Mouse (Mus musculus) neural tube, embryonic 15.5 days (tissue): Measurements from ENCODE around the gene OR5BS1P. TPM values are rescaled to one million over a fixed set of nuclear protein-coding genes. Genes with fewer than 3 reads are reported as not detected.

Source experiments
- ATAC-seq: fragments of 200-750 bp; cut with Nextera tagmentation; 2 replicates; pipeline ENCODE4 v1.8.0; 2017; ENCODE audit warnings: mild to moderate bottlenecking, moderate TSS enrichment, moderate library complexity; ENCODE audit not compliant: low FRiP score
- H3K27ac ChIP-seq: fragments of 300-500 bp; sonication (generic); replicated peaks from 2 replicates; pipeline ENCODE4 v1.5.1; 2015; ENCODE audit warnings: mild to moderate bottlenecking, inconsistent platforms
- H3K27me3 ChIP-seq: fragments of 300-500 bp; sonication (generic); replicated peaks from 2 replicates; pipeline ENCODE4 v1.6.1; 2015; ENCODE audit warnings: inconsistent platforms
- H3K36me3 ChIP-seq: fragments of 300-500 bp; sonication (generic); 2 replicates; pipeline ENCODE4 v1.6.1; 2015; ENCODE audit warnings: inconsistent platforms
- H3K4me1 ChIP-seq: fragments of 300-500 bp; sonication (generic); 2 replicates; pipeline ENCODE4 v1.6.1; 2015; ENCODE audit warnings: inconsistent platforms
- H3K4me2 ChIP-seq: fragments of 300-500 bp; sonication (generic); 2 replicates; pipeline ENCODE4 v1.6.1; 2015; ENCODE audit warnings: inconsistent platforms, mild to moderate bottlenecking, moderate library complexity
- H3K4me3 ChIP-seq: fragments of 300-500 bp; sonication (generic); replicated peaks from 2 replicates; pipeline ENCODE4 v1.5.1; 2015; ENCODE audit warnings: mild to moderate bottlenecking, inconsistent platforms
- H3K9ac ChIP-seq: fragments of 300-500 bp; sonication (generic); replicated peaks from 2 replicates; pipeline ENCODE4 v1.6.1; 2015; ENCODE audit warnings: mild to moderate bottlenecking, inconsistent platforms
- H3K9me3 ChIP-seq: fragments of 300-500 bp; sonication (generic); replicated peaks from 2 replicates; pipeline ENCODE4 v1.6.1; 2016; ENCODE audit warnings: inconsistent platforms
- WGBS: fragments of 180-500 bp; shearing (Covaris S2); methylation state at CpG from one replicate; pipeline ENCODE4 v1.1.7; 2015; ENCODE audit warnings: mixed read lengths; 5-methylcytosine and 5-hydroxymethylcytosine counted together
- polyA plus RNA-seq: library from polyadenylated mRNA; unstranded; fragments of >200 nt; fragmentation: Nextera tagmentation; extraction: Ambion mirVana; gene quantifications from 2 replicates; pipeline ENCODE4 v1.2.1, GENCODE M21; 2015

OR5BS1P gene
- polyA plus RNA-seq, 1 experiment from 2014 or later: not detected

DNA sequence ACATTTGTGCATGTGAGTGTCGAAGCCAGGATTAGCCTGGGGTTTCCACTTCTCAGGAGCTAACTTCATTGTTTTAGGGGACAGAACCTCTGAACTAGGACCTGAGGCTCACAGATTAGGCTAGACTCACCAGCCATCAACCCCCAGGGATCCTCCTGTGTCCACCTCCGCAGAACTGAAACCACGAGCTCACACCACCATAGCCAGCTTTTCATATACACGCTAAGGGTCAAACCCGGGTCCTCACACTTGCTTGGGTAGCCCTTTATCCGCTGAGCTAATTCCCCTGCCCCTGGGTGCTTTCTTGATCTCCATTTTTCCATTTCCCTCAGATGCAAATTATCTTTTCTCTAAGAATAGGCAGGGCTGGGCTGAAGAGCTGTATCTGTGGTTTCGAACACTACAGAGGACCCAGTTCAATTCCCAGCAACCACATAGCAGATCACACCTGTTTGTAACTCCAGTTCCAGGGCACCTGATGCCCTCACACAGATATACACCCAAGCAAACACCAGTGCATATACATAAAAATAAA lies 9.9 kb downstream of the OR5BS1P start:
- Histone ChIP-seq H3K9ac (no peak overlapping the region), H3K27me3 (no peaks in the 10 kb centered on the region), H3K4me1 (no peaks in the 10 kb centered on the region), H3K4me2 (no peak overlapping the region), H3K9me3 (no peaks in the 10 kb centered on the region), H3K4me3 (no peak overlapping the region), H3K36me3 (no peaks in the 10 kb centered on the region), H3K27ac (no peak overlapping the region)
- ATAC-seq: no peak
- WGBS: 77% methylated on average over 7 of the region's 7 CpGs

DNA sequence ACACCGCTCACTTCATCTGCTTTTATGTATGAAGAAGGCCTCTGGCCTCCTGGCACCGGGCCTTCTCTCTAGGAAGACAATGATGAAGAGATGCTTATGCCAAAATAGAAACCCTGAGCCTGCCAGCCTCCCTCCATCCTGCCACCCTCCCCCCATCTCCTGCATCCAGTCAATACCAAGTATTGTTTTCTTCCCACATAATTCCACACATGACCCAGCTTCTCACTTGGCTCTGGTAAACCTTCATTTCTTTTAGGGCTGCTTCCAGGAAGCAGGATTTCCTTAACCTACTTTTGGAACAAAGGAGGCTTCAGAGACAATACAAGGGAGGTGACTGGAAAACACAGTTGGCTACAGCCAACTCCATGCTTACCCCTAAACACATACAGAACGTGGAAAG lies 13.0 kb downstream of the OR5BS1P start, which contains the start of gene Lalba:
Gene Lalba (minus strand): TSS at position 21 of the 400 bp plus-strand sequence.
- ATAC-seq: no peak
- no peaks in the 10 kb centered on the region for H3K27me3 ChIP-seq
- H3K27ac ChIP-seq: no peak within 1 kb of the TSS
- 70% methylated on average over 3 of the region's 3 CpGs for WGBS
- H3K9me3 ChIP-seq: no peaks in the 10 kb centered on the region
- no peak within 1 kb of the TSS for H3K9ac ChIP-seq
- H3K4me2 ChIP-seq: no peak within 1 kb of the TSS
- no peaks in the 10 kb centered on the region for H3K4me1 ChIP-seq
- H3K36me3 ChIP-seq: no peaks in the 10 kb centered on the region
- no peak within 1 kb of the TSS for H3K4me3 ChIP-seq

GRCm38 (mm10) chr15:98483907-98484886 lies 14.5 kb downstream of the OR5BS1P start:
- Histone ChIP-seq H3K36me3 (no peaks in the 10 kb centered on the region), H3K9me3 (no peaks in the 10 kb centered on the region), H3K27ac (no peak overlapping the region), H3K4me3 (no peak overlapping the region), H3K9ac (no peak overlapping the region), H3K4me2 (no peak overlapping the region), H3K4me1 (no peaks in the 10 kb centered on the region), H3K27me3 (no peaks in the 10 kb centered on the region)
- no peak for ATAC-seq
- WGBS: 73% methylated on average over 18 of the region's 18 CpGs

DNA sequence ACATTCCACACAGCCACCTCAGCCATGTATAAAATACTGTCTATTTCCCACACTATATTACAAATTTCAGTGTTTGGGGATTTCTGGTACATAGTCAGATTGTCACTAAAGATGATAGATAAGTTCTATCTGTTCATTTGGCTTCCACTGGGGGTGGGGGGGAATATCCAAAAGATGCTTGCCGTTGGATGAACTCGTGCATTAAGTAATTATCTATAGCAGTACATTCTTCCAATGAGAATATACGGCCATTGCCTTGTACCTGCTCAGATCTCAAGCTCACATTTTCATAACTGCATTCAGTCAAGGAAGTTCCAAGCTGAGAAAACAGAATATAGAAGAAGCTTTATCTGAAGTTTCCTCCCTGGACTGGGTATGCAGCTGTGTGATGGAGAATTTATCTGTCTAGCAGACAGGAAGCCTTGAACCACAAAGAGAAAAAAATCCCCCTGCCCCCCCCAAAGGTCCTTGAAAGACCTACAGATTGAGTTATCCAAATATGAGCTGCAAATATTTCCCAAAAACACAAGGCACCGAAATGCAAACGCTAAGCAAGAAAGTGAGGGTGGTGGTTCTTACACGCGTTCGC lies 16.8 kb downstream of the OR5BS1P start:
- Histone ChIP-seq H3K9me3 (no peaks in the 10 kb centered on the region), H3K4me2 (no peak overlapping the region), H3K27ac (no peak overlapping the region), H3K4me3 (no peak overlapping the region), H3K9ac (no peak overlapping the region), H3K36me3 (no peaks in the 10 kb centered on the region), H3K4me1 (no peaks in the 10 kb centered on the region), H3K27me3 (no peaks in the 10 kb centered on the region)
- ATAC-seq: no peak
- 94% methylated on average over 8 of the region's 8 CpGs for WGBS

GRCm38 (mm10) chr15:98491332-98491731 lies 21.6 kb downstream of the OR5BS1P start:
- Histone ChIP-seq H3K9ac (no peak overlapping the region), H3K27me3 (no peaks in the 10 kb centered on the region), H3K4me1 (no peaks in the 10 kb centered on the region), H3K4me2 (no peak overlapping the region), H3K27ac (no peak overlapping the region), H3K36me3 (no peaks in the 10 kb centered on the region), H3K4me3 (no peak overlapping the region), H3K9me3 (no peaks in the 10 kb centered on the region)
- no peak for ATAC-seq
- WGBS: 87% methylated on average over 2 of the region's 2 CpGs

DNA sequence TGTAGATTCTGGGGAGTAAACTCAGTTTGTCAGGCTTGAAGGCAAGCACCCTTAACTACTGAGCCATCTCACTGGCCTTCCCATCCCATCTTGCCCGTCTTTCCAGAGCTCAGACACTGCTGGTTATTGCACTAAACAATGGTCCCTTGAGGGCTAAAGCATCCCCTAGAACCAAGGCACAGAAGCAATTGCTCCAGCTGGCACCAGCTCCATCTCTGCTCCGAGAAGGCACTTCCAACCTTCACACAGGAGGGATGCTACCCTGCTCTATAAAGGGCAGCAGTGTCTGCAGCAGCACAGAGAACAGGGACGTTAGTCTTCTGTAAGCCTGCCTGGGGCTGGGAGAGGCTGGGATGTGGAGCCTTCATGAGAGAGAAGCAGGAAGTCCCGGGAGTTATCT lies 22.4 kb downstream of the OR5BS1P start, which contains the start of gene Olfr279:
Gene Olfr279 (plus strand): TSS at position 301 of the 400 bp plus-strand sequence.
- no peaks in the 10 kb centered on the region for H3K9me3 ChIP-seq

GRCm38 (mm10) chr15:98497631-98498030 lies 27.9 kb downstream of the OR5BS1P start:
- Histone ChIP-seq H3K27ac (no peak overlapping the region), H3K9me3 (no peaks in the 10 kb centered on the region), H3K4me2 (no peak overlapping the region), H3K27me3 (no peaks in the 10 kb centered on the region), H3K4me1 (no peaks in the 10 kb centered on the region), H3K9ac (no peak overlapping the region), H3K36me3 (no peaks in the 10 kb centered on the region), H3K4me3 (no peak overlapping the region)
- no peak for ATAC-seq
- WGBS: 92% methylated on average over 17 of the region's 17 CpGs

More for the DNA sequence above, 22.4 kb downstream of the OR5BS1P start, which contains the start of gene Olfr279:
- no peak for ATAC-seq
- Histone ChIP-seq H3K27me3 (no peaks in the 10 kb centered on the region), H3K27ac (no peak within 1 kb of the TSS), H3K4me1 (no peaks in the 10 kb centered on the region), H3K4me3 (no peak within 1 kb of the TSS), H3K9ac (no peak within 1 kb of the TSS), H3K36me3 (no peaks in the 10 kb centered on the region), H3K4me2 (no peak within 1 kb of the TSS)
- WGBS: 58% methylated on average over 4 of the region's 4 CpGs

DNA sequence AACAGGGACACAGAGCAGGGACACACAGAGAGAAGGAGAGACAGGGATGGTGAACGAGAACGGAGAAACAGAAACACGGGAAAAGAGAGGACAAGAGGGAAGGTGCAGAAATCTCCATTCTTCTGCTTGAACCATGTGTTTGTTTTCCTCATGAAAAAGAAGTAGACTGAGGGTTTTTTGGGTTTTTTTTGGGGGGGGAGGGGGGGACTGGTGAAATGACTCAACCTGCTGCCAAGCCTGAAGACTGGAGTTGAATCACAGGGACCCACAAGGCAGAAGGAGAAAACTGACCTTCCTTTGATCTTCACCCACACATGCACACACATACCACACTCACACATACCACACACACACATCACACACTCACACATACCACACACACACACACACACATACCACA lies 33.6 kb downstream of the OR5BS1P start:
- Histone ChIP-seq H3K27me3 (no peaks in the 10 kb centered on the region), H3K9me3 (no peaks in the 10 kb centered on the region), H3K9ac (no peak overlapping the region), H3K4me1 (peaks cover 2% of the 10 kb centered on the region), H3K36me3 (no peaks in the 10 kb centered on the region), H3K27ac (no peak overlapping the region), H3K4me2 (no peak overlapping the region), H3K4me3 (no peak overlapping the region)
- WGBS: 88% methylated on average over 3 of the region's 3 CpGs
- ATAC-seq: no peak

DNA sequence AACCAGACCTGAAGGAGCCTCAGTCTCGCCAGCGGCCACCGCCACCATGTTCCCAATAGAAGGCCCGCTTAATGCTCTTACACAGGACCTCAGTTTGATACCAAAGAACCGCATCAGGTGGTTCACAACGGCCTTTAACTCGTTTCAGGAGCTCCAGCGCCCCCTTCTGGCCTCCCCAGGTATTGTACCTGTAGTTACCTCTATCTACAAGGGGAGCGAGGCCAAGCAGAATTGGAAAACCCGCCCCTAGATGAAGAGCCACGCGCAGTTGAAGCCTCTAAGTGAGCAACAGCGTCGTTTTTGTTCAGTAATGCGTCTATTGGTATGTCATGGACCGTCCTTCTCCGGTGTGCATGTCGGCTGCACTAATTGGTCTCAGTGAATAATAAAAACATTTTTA lies 34.8 kb downstream of the OR5BS1P start:
- no peak overlapping the region; the same call in 1 of the 2 replicates for H3K4me2 ChIP-seq
- no peaks in the 10 kb centered on the region for H3K36me3 ChIP-seq
- no peak overlapping the region for H3K4me3 ChIP-seq
- ATAC-seq: no peak
- 10% methylated on average over 18 of the region's 18 CpGs for WGBS
- no peaks in the 10 kb centered on the region for H3K27me3 ChIP-seq
- no peaks in the 10 kb centered on the region for H3K9me3 ChIP-seq
- H3K9ac ChIP-seq: no peak overlapping the region
- peaks cover 2% of the 10 kb centered on the region for H3K4me1 ChIP-seq
- H3K27ac ChIP-seq: no peak overlapping the region

DNA sequence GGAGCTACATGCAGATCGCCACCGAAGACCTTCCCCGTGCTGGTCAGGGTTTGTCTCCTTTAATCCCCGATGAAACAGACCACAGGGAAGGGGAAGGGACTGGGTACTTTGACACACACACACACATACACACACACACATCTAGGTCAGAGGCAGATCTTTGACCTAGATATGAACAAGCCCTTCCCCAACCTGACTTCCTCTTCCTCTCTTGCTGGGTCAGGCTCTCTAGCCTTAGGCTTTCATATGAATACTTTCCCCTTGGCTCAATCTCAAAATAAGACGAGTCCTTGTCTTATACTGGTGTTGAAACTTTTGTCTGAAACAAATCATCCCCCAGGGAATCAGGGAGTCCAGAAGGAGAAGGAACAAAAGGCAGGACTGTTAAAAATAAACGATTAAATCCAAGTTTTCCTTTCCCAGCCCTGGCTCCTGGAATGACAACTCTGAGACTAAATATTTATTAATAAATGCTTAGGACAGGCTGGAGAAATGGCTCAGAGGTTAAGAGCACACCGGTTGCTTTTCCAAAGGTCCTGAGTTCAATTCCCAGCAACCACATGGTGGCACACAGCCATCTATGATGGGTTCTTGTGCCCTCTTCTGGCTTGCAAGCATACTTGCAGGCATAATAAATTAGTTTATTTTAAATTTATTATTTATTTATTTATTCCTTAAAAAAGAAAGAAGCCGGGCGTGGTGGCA lies 36.7 kb downstream of the OR5BS1P start:
- no peak overlapping the region for H3K4me2 ChIP-seq
- no peaks in the 10 kb centered on the region for H3K27me3 ChIP-seq
- H3K27ac ChIP-seq: no peak overlapping the region
- peaks cover 9% of the 10 kb centered on the region for H3K4me1 ChIP-seq
- no peaks in the 10 kb centered on the region for H3K36me3 ChIP-seq
- 88% methylated on average over 9 of the region's 9 CpGs for WGBS
- H3K4me3 ChIP-seq: no peak overlapping the region
- no peak for ATAC-seq
- no peak overlapping the region for H3K9ac ChIP-seq
- H3K9me3 ChIP-seq: no peaks in the 10 kb centered on the region

DNA sequence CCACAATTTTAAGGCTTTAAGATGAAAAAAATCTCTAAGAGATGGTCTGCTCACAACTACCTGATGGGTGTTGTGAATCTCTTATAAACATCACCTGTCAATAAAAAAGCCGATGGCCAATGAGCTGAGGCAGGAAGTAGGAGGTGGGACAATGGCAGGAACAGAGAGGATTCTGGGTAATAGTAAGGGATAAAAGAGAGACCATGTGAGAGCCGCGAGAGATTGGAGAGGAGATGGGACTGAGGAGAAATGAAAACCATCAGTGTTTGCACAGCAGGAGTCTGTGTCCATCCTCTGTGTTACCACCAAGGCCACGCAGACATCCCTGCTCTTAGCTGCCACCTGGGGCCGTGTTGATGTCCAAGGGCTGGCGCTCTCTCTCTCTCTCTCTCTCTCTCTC lies 37.6 kb downstream of the OR5BS1P start:
- 90% methylated on average over 6 of the region's 6 CpGs for WGBS

More for the DNA sequence above, 37.6 kb downstream of the OR5BS1P start:
- no peak for ATAC-seq
- no peak overlapping the region for H3K4me3 ChIP-seq
- no peaks in the 10 kb centered on the region for H3K9me3 ChIP-seq
- H3K4me2 ChIP-seq: no peak overlapping the region
- H3K27ac ChIP-seq: no peak overlapping the region
- no peaks in the 10 kb centered on the region for H3K36me3 ChIP-seq
- no peaks in the 10 kb centered on the region for H3K27me3 ChIP-seq
- peaks cover 9% of the 10 kb centered on the region for H3K4me1 ChIP-seq
- no peak overlapping the region for H3K9ac ChIP-seq
